Mouse (Mus musculus) adrenal gland (tissue): ENCODE measurements around the gene 1700092M07Rik.

Experiments
- intact Hi-C: fragments of 180-260 bp; cut with DNase I; formaldehyde crosslinking; loops from one replicate; pipeline ENCODE4 v1.15.1; 2025
- long read RNA-seq, 2 experiments: library from polyadenylated mRNA; unstranded; transcript quantifications; one replicate each; pipeline ENCODE4 v2.0.0; 2020; ENCODE audit warnings: borderline replicate concordance in 1 of 2; ENCODE audit not compliant: insufficient replicate concordance in 1 of 2

Gene 1700092M07Rik
- long read RNA-seq, experiment 1 = 0 reads
- long read RNA-seq, experiment 2 = 0 reads

DNA sequence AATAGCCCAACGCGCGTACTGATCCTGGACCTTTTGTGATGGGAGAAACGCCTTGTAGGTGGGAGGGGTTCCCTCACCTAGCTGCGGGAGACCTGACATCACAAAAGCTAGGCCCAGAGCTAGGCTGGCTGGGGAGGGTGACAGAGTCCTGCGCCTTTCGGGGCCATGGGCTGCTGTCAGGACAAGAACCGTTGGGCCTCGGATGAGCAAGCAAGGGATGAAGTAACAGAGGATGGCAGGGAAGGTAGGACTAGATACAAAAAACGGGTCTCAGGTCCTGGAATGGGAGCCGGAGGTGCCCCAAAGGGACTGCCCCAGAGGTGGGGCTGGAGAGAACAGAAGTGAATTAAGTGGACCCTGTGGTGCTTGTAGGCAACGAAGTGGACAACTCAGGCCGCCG, at the start of gene 1700092M07Rik:
Gene 1700092M07Rik, plus strand, starts transcription at position 116 of the 400 bp plus-strand sequence.
- intact Hi-C loops = no loop called here

DNA sequence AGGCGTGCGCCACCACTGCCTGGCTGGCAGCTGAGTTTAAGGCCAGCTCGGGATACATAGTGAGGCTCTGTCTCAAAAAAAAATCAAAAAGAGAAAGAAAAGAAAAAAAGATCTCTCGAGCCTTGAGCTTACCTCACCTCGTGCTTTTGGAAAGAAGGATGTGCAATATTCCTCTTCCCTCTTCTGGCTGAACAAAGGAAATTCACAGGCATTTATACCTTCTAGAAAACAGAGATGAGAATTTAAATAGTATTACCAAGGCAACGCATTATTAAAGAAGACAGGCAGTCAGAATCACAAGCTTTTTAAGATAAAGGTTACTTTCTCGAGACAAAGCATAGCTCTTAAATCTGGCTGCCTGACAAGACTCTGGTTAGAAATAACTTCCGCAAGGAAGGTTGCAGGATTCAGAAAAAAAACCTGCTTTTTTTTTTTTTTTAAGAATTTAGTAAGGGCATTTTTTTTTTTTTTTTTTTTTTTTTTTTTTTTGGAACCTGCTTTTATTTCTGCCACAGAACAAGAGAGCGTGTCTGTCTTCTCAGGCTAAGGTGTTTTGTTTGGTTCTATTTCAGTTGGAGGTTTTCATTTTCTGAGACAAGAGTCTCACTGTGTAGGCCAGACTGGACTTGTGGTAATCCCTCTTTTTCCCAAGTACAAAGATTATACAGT, 48.5 kb upstream of the 1700092M07Rik start:
- intact Hi-C loops = no loop called here

DNA sequence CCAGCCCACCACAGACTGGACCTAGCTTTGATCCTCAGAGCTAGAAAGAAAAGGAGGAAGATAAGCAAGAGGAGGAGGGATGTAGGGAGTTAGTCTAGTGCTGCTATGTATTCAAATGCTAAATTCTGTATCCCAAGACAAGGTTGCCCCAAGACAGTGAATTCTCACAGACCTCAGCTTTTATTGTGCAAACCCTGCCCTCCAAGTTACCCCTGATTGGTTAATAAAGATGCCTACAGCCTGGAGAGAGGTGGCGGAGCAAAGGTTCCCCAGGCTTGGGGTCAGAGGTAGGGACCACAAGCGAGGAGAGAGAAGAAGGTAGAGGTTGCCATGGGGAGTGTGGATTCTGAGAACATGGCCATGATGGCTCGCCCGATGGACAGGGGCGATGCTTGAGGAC, 47.8 kb upstream of the 1700092M07Rik start:
- intact Hi-C loops = no loop called here

DNA sequence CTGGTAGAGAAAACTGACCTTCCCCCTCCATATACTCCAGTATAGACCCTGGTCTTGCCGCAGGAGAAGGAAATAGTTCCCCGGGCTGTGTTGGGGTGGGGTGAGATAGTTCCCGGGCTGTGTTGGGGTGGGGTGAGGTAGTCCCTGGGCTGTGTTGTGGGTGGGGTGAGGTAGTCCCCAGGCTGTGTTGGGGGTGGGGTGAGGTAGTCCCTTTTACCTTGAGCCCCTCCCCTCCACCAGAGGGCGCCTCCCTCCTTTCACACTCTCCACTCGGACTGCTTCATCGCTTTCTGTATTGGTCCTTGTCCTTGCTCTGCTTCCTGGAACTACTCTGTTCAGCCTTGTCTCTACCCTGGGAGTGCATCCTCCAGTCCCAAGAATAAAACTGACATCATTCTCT, 45.2 kb upstream of the 1700092M07Rik start:
- intact Hi-C loops = no loop called here

DNA sequence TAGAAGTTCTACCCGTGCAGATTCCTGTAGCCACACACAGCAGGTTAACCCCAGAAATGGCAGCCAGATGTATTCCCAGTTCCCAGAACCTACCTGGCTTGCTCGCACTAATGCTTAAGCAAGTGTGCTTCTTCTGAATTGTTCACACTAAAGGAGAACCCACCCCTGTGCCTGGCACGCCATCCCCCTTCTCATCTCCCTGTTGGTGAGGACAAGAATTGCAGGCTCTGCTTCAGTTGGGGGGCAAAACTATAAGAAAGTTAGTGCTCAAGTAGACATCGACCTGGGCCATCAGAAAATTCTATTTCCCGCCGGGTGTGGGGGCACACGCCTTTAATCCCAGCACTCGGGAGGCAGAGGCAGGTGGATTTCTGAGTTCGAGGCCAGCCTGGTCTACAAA, 40.9 kb upstream of the 1700092M07Rik start:
- intact Hi-C loops = no loop called here

DNA sequence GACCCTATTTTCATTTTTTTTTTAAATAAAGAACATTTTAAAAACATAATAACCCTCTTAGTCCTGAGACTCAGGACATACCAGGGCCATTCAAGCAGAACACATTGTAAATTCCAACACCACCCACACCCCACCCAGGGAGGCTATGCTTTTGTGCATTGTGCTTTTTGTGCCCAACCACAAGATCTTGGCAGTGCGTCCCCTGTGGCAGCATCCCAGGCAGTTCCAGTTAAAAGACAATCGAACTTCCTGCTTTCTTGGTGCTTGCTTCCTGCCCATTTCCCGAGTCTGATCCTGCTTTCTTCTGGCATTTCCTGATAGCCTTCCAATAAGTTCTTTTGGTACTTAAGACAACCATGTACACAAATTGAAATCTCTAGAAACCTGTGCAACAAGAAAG, 38.1 kb upstream of the 1700092M07Rik start:
- intact Hi-C loops = no loop called here

DNA sequence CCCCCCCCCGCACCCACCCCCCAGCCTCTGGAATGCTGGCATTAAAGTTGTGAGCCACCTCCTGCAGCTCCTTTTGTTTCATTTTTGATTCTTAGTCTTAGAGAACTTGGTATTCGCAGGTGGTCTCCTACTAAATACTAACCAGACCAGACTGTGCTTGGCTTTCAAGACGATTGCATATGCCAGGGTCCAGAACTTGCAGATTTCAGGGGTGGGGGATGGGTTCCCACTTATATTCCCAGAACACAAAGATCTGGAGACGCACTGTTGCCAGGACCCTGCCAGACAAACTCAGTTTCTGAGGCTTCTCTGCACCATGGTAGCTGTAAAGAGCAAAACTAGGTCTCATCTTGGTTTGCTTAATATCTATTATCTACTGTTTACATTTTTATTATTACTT, 36.9 kb upstream of the 1700092M07Rik start:
- intact Hi-C loops = no loop called here

DNA sequence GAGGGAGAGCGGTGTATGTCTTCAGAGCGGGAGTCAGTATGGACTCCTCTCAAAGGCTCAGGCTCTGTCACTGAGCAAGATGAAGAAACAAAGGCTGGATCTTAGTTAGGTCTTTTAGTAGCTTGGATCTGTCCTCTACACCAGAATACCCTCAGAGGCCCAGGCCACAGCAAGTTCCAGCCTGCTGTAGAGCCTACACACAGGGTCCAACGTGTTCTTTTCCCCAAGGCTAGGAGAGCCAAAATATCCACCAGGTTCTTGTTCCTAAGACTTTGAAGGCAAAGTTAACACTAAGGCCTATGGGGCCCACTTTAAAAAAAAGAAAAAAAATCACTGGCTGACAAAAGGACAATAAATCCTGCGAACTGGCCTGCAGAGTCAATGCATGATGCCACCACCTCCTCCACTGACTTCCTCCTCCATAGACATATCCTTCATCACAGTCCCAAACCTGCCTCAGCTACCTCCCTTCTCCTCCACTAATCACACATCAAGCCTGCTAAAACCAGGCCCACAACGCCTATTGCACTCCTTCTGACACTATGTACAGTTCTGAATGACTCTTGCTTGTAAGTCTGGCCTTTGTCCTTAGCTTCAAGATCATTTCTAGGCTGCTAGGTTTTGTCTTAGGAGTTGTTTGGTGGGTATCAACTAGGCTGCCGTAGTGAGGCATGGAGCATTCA, 35.4 kb upstream of the 1700092M07Rik start:
- intact Hi-C loops = no loop called here

DNA sequence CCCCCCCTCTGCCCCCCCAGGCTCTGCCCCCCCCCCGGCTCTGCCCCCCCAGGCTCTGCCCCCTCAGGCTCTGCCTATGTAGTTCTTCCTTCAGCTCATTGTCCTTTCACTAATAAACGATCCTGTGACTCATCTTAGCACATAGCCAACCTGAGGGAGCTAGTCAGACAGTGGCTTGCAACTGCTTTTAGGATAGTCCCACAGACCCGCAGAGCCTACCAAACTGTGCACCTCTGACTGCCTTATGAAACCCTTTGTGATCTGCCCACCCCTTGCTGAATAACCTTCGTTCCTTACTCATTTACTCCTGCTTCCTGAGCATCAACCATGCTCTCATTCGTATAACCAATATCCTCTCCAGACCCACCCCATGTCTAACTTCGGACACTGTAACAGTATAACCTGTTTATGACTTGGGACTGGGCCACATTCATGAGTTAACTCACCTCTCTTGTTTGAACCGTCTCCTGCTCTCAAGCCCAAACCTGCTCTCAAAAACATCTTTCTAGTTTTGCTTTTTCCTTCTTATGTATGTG, 34.3 kb upstream of the 1700092M07Rik start:
- intact Hi-C loops = no loop called here

DNA sequence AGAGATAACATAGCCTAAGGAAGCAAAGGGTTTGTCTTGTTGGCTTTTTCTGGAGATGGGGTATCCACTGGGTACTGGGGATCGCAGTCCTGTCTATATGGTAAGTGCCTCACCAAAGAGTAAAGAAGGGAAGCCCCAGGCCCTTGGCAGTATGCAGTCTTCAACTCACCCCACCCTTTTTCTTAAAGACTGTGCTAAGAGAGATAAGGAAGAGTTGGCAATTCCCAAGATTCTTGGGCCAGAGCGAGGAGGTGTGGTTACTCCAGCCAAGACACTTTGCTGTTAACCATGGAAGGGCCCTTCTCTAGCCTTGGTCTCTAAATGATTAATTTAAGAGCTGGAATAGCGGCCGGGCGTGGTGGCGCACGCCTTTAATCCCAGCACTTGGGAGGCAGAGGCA, 33.6 kb upstream of the 1700092M07Rik start:
- intact Hi-C loops = no loop called here

DNA sequence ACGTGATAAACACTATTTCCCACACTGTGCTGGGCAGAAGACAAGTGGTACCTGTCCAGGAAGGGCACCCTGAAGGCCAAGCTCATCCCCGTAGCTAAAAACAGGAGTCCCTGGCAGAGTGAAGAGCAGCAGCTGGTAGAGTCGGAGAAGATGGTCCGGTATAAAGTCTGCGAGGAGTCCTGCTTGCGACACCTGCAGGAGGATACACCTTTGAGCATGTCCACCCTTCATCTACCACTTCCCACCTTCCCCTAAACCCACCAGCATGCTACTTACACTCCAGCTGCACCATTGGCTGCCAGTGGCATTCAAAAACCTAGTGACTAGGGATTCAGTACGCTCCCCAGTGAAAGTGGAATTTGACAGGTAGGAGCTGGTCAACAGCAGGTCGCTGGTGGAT, 31.6 kb upstream of the 1700092M07Rik start:
- intact Hi-C loops = no loop called here

DNA sequence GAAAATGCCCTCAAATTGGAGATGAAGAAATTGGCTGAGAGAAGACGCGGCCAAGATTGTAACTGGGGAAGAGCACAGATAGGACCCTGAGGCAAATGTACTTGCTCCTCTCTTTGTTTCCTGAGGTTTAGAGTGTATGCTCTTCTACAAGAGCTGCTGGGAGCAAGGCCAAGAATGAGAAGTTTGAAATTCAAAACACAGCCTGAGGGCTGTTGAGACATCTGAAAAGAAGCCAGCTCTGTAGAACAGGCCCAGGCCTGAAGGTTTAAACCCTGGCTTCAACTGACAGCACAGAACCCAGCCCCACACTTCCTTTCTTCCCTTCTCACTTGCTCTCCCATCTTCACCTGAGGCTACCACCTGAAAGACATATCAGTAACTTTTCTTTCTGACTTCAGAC, 30.5 kb upstream of the 1700092M07Rik start:
- intact Hi-C loops = loop anchor here (10.0 kb wide), 1 partner anchor 405 kb away; no protein-coding TSS in a partner anchor

DNA sequence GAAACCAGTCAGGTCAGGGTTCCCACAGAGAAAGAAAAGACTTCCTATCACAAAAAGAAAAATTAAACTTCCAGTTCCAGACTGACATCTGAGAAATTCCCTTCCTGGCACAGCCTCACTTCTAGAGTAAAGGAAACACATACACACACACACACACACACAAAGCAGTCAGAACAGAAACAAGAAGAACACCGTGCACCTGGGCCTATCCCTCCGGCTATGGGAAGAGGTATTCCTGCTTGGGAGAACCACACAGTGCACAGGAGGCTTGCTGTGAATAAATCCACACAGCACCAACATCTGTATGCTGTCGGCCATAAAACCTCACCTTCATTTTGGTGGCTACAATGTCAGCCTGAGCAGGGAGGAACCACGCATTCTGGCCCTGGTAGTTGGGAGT, 29.0 kb upstream of the 1700092M07Rik start:
- intact Hi-C loops = loop anchor here (10.0 kb wide), 1 partner anchor 403 kb away; no protein-coding TSS in a partner anchor

DNA sequence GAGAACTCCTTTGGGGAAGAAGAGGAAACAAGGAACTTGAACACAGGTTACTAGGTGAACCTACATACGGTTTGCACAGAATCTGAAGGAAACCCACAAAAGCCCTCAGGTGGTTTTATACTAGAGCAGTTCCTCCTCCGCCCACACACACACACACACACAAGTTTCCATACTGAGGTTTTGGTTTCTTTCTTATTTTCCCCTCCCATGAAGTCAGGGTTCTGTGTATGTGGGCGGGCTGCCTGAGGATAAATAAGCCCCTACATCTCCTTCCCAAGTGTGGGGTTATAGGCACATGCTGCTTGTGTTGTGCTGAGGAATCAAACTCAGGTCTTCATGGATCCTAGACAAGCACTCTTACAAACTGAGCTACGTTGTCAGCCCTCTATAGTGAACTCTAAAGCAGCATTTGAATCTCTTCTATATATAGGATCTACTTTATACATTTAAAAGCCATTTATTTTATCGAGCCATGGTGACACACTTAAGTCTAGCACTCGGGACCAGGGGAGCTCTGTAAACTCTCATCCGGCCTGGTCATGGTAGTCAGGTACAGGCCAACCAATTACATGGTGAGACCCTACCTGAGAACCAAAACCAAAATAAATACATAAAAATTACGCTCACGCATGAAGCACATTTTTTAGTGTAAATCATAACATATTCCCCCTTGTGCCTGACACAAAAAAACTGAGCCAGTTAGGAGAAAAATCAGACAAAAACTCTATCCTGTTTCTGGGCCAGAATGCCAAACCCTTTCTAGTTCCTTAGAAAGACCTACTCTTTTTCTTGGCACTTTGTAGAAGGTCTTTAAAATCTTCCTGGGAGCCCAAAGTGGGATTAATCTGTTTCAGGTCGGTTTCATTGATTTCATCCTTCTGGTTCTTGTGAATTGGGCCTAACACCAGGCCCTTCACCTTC, 28.3 kb upstream of the 1700092M07Rik start:
- intact Hi-C loops = loop anchor here (10.0 kb wide), 1 partner anchor 403 kb away; no protein-coding TSS in a partner anchor

DNA sequence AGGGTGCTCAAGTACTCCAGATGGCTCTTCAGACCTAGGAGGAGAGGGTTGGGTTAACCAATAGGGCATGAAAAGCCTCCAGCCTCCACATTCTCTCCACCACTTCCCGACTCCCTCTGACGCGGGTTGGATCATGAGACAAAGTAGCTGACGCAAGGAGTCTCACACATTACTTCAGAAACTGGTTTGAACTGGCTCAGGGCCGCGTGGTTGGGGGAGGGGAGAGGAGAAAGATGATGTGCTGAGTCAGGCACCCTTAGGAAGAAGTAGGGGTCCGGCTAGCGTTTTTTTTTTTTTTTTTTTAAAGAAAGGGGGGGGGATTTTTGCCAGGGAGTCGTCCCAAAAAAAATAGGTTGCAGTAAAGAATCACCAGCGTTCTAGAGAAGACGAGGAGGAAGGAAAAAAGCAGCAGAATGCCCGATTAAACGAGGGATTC, 27.6 kb upstream of the 1700092M07Rik start:
- intact Hi-C loops = loop anchor here (10.0 kb wide), 1 partner anchor 402 kb away; no protein-coding TSS in a partner anchor

DNA sequence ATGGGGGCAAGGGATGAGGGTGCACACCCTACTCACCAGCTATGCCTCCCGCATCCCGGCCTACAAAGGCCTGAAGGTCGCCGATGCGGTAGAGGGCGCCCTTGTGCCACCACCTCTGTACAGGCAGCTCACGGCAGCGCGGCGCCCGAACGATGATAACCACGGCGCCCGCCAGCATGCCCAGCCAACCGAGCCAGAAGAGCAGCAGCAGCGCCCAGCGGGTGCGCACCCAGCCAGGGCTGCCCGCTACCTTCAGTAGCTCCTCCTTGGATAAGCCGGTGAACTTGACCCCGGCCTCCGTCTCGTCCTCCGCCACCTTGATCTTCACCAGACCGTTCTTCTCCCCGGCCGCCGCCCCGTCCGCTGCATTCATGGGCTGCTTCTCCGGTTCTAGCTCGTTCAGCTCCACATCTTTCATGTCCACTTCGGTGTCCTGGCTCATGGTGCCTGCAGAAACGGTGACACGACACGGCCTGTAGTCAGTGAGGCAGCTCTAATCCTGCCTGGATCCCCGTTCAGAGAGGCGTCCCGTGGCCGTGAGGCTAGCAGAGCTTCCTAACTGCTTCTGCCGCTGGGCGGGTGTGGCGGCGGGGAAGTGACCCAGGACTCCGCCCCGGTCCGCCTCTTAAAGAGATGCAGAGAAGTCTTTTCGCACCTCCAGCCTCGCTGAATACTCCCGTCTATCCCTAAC, 27.1 kb upstream of the 1700092M07Rik start:
- intact Hi-C loops = loop anchor here (10.0 kb wide), 1 partner anchor 401 kb away; no protein-coding TSS in a partner anchor

DNA sequence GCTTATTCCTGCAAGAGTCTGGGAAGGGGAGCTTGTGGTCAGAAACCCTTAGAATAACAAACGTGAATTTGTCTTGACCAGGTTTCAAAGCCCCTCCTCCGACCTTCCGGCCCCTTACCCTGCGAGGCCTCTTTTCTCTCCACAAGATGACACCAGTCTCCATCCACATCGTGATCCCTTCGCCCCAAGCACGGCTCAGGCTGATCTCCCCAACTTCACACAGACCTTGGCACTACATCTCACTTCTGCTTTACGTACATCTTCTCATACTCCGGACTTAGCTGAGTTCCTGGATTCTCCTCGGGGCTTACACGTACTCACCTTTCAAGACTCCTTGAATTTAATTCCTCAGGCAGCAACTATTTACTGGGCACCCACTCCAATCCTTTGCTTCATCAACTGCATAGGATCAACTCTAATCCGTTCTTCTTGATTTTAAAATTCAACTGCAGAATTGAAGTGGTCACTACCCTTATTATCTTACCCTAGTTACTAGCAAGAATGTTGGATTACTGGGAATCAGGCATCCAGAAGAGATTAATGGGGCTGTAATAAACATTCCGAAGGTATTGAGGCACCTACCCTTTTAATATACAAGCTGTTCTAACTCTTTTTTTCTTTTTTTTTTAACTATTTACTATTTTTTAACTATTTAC, 26.4 kb upstream of the 1700092M07Rik start:
- intact Hi-C loops = loop anchor here (10.0 kb wide), 1 partner anchor 401 kb away; no protein-coding TSS in a partner anchor

DNA sequence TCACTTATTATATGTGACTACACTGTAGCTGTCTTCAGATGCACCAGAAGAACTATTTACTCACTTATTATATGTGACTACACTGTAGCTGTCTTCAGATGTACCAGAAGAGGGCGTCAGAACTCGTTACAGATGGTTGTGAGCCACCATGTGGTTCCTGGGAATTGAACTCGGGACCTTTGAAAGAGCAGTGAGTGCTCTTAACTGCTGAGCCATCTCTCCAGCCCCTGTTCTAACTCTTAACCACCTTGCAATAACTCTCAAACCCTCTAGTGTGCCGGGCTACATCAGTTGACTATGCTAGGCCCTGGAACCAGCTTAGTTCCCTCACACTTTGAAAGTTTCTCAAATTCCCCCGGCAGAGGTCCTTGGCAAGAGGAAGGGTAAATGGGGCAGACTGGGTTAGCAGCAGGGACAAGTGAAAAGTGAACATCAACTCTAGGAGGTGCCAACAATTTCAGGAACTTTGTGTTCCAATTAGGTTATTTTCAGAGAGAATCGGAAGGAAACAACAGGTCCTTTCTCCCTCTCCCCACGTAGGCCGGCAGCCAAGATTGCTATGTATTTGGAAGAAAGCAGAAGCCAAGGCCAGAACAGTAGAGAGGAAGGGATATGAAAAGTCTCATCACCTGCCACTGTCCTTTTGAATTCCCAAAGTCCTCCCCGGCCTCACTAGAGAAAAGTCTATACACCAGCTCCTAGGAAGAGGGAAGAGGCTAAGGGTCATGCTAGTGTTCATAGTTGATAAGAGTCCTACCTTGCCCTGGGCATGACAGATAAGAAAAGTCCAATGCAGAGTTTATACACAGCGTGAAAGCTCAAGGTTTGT, 25.7 kb upstream of the 1700092M07Rik start:
- intact Hi-C loops = loop anchor here (10.0 kb wide), 1 partner anchor 400 kb away; no protein-coding TSS in a partner anchor
